Mouse (Mus musculus) forebrain, embryonic 11.5 days (tissue): ENCODE measurements around the gene Itprid2. TPM values are rescaled to one million over a fixed set of nuclear protein-coding genes. Genes with fewer than 3 reads are reported as not detected.

Experiments
- ATAC-seq: fragments of 200-750 bp; cut with Nextera tagmentation; replicated peaks from 2 replicates; pipeline ENCODE4 v1.8.0; 2017; ENCODE audit warnings: moderate TSS enrichment; ENCODE audit not compliant: low FRiP score
- DNase-seq: peaks from one replicate; pipeline ENCODE4 v3.0.0-alpha.2; 2017; ENCODE audit warnings: low spot score
- H3K27ac ChIP-seq: fragments of 300-500 bp; sonication (generic); 2 replicates; pipeline ENCODE4 v1.5.1; 2014; ENCODE audit warnings: low read depth, low read length
- H3K27me3 ChIP-seq: fragments of 300-500 bp; sonication (generic); 2 replicates; pipeline ENCODE4 v1.6.1; 2014; ENCODE audit warnings: mild to moderate bottlenecking, low read length, mixed read lengths; ENCODE audit not compliant: control insufficient read depth, insufficient read depth
- H3K36me3 ChIP-seq: fragments of 300-500 bp; sonication (generic); 2 replicates; pipeline ENCODE4 v1.6.1; 2014; ENCODE audit warnings: mild to moderate bottlenecking, low read length, moderate library complexity, mixed read lengths; ENCODE audit not compliant: control insufficient read depth, insufficient read depth
- H3K4me1 ChIP-seq: fragments of 300-500 bp; sonication (generic); replicated peaks from 2 replicates; pipeline ENCODE4 v1.6.1; 2014; ENCODE audit warnings: low read length, mixed read lengths; ENCODE audit not compliant: control insufficient read depth, insufficient read depth
- H3K4me2 ChIP-seq: fragments of 300-500 bp; sonication (generic); 2 replicates; pipeline ENCODE4 v1.6.1; 2014; ENCODE audit warnings: low read depth, mild to moderate bottlenecking, low read length, moderate library complexity, mixed read lengths; ENCODE audit not compliant: severe bottlenecking
- H3K4me3 ChIP-seq: fragments of 300-500 bp; sonication (generic); 2 replicates; pipeline ENCODE4 v1.5.1; 2014; ENCODE audit warnings: low read depth, low read length
- H3K9ac ChIP-seq: fragments of 300-500 bp; sonication (generic); 2 replicates; pipeline ENCODE4 v1.6.1; 2014; ENCODE audit warnings: low read length
- H3K9me3 ChIP-seq: fragments of 300-500 bp; sonication (generic); 2 replicates; pipeline ENCODE4 v1.6.1; 2016; ENCODE audit warnings: low read length, mixed read lengths; ENCODE audit not compliant: control insufficient read depth
- WGBS: fragments of 180-500 bp; shearing (Covaris S2); extraction: QIAGEN DNeasy Blood & Tissue Kit; methylation state at CpG from one replicate; pipeline ENCODE4 v1.1.7; 2014; 5-methylcytosine and 5-hydroxymethylcytosine counted together
- polyA plus RNA-seq: library from polyadenylated mRNA; unstranded; fragments of >200 nt; fragmentation: Nextera tagmentation; extraction: Ambion mirVana; gene quantifications from 2 replicates; pipeline ENCODE4 v1.2.1, GENCODE M21; 2014

The Itprid2 gene
- polyA plus RNA-seq, 1 experiment from 2014 or later: 5.7 TPM

GRCm38 (mm10) chr2:79608301-79609074 lies 26.7 kb upstream of the Itprid2 start:
- Histone ChIP-seq H3K4me2 (no peak overlapping the region), H3K9me3 (no peaks in the 10 kb centered on the region), H3K4me3 (no peak overlapping the region), H3K27ac (no peak overlapping the region), H3K9ac (no peak overlapping the region), H3K4me1 (no peaks in the 10 kb centered on the region), H3K27me3 (no peaks in the 10 kb centered on the region), H3K36me3 (no peaks in the 10 kb centered on the region)
- DNase-seq: no peak
- WGBS: 91% methylated on average over 8 of the region's 8 CpGs
- no peak for ATAC-seq

GRCm38 (mm10) chr2:79610894-79611293 lies 24.3 kb upstream of the Itprid2 start:
- no peaks in the 10 kb centered on the region for H3K27me3 ChIP-seq
- no peak overlapping the region for H3K27ac ChIP-seq
- H3K4me3 ChIP-seq: no peak overlapping the region
- ATAC-seq (no peak), DNase-seq (no peak)
- no peak overlapping the region for H3K4me2 ChIP-seq
- H3K36me3 ChIP-seq: no peaks in the 10 kb centered on the region
- H3K9ac ChIP-seq: no peak overlapping the region
- no peaks in the 10 kb centered on the region for H3K4me1 ChIP-seq
- H3K9me3 ChIP-seq: no peaks in the 10 kb centered on the region
- WGBS: 79% methylated on average over 3 of the region's 3 CpGs

GRCm38 (mm10) chr2:79618145-79618544 lies 17.0 kb upstream of the Itprid2 start:
- Histone ChIP-seq H3K4me2 (no peak overlapping the region), H3K4me1 (no peaks in the 10 kb centered on the region), H3K36me3 (no peaks in the 10 kb centered on the region), H3K27ac (no peak overlapping the region), H3K4me3 (no peak overlapping the region), H3K27me3 (no peaks in the 10 kb centered on the region), H3K9ac (no peak overlapping the region), H3K9me3 (no peaks in the 10 kb centered on the region)
- WGBS: 94% methylated on average over 2 of the region's 2 CpGs
- DNase-seq (no peak), ATAC-seq (no peak)

- DNase-seq (no peak), ATAC-seq (no peak)
- WGBS: 84% methylated on average over 6 of the region's 6 CpGs
- Histone ChIP-seq H3K27ac (no peak overlapping the region), H3K27me3 (no peaks in the 10 kb centered on the region), H3K9me3 (no peaks in the 10 kb centered on the region), H3K36me3 (no peaks in the 10 kb centered on the region), H3K4me1 (no peaks in the 10 kb centered on the region), H3K9ac (no peak overlapping the region), H3K4me2 (no peak overlapping the region), H3K4me3 (no peak overlapping the region)
These were observed 16.3 kb upstream of the Itprid2 start for GRCm38 (mm10) chr2:79618614-79619568.

- Histone ChIP-seq H3K27me3 (no peaks in the 10 kb centered on the region), H3K9ac (no peak overlapping the region), H3K4me2 (no peak overlapping the region), H3K27ac (no peak overlapping the region), H3K36me3 (no peaks in the 10 kb centered on the region), H3K9me3 (no peaks in the 10 kb centered on the region), H3K4me1 (no peaks in the 10 kb centered on the region), H3K4me3 (no peak overlapping the region)
- no peak for ATAC-seq
- DNase-seq: no peak
- 89% methylated on average over 4 of the region's 4 CpGs for WGBS
These were observed 11.9 kb upstream of the Itprid2 start for GRCm38 (mm10) chr2:79623256-79623655.

GRCm38 (mm10) chr2:79627624-79628023 lies 7.5 kb upstream of the Itprid2 start:
- Histone ChIP-seq H3K27ac (no peak overlapping the region), H3K4me3 (no peak overlapping the region), H3K27me3 (no peaks in the 10 kb centered on the region), H3K4me2 (no peak overlapping the region), H3K9me3 (no peaks in the 10 kb centered on the region), H3K36me3 (no peaks in the 10 kb centered on the region), H3K4me1 (no peaks in the 10 kb centered on the region), H3K9ac (no peak overlapping the region)
- ATAC-seq (no peak), DNase-seq (no peak)
- WGBS: 79% methylated on average over 1 of the region's 1 CpGs

GRCm38 (mm10) chr2:79630231-79630630 lies 4.9 kb upstream of the Itprid2 start:
- Histone ChIP-seq H3K9me3 (no peaks in the 10 kb centered on the region), H3K4me1 (no peaks in the 10 kb centered on the region), H3K36me3 (no peaks in the 10 kb centered on the region), H3K27ac (no peak overlapping the region), H3K4me2 (no peak overlapping the region), H3K4me3 (no peak overlapping the region), H3K27me3 (no peaks in the 10 kb centered on the region), H3K9ac (no peak overlapping the region)
- ATAC-seq: no peak
- no peak for DNase-seq
- WGBS: 56% methylated on average over 2 of the region's 2 CpGs

GRCm38 (mm10) chr2:79635426-79636291 lies 507 bp downstream of the Itprid2 start:
- peak overlapping the region; percentile 97 for H3K4me2 ChIP-seq
- ATAC-seq (peak; percentile 87), DNase-seq (peak; percentile 83)
- WGBS: under 1% methylated on average over 76 of the region's 83 CpGs
- H3K9me3 ChIP-seq: no peaks in the 10 kb centered on the region
- H3K27me3 ChIP-seq: no peaks in the 10 kb centered on the region
- H3K4me1 ChIP-seq: 0 out of 2 replicates have a peak, but pooled peaks cover 2% of the 10 kb centered on the region
- peak overlapping the region; percentile 67 for H3K9ac ChIP-seq
- peak overlapping the region; percentile 69 for H3K4me3 ChIP-seq
- H3K27ac ChIP-seq: no peak overlapping the region
- no peaks in the 10 kb centered on the region for H3K36me3 ChIP-seq
